Mouse (Mus musculus): Measurements from ENCODE around the gene Tmem63c.

Gene Tmem63c

DNA sequence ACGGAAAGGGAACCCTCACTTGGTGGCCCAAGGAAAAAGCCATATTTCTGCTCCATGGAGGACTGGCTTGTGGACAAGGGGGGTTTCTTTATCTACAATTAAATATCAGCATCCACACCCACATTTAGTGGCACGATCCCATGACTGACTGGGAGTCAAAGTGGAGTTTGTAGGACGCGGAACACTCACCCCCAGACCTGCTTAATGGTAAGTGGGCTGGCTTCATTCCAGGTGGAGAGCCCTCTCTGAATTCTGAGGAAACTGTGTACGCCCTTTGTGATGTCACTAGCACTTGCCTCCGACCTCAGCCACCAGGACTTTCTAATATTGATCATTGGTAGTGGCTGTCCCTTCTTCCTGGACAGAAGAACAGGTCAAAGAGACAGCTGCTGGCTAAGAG is at the start of gene Tmem63c:
Gene Tmem63c (plus strand): TSS at position 301 of the 400 bp plus-strand sequence.
- DNase-seq (ENCODE audit: low spot score), result no peak

DNA sequence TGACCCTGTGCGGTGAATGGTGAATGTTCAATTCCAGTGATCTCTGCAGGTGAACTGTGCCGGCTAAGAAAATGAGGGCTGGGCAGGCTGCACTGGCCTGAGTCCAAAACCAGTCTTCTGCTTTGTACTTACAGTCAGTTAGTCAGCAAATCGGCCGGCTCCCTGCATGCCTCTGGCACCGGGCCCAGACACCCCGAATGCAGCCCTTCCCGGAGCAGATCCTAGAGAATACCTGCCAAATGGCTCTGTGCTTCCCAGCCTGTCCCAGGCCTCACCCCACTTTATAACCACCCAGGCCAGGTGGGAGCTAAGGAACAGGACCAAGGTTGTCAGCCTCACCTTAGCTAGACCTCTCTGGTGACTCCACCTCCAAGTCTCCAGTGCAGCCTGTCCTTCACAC is 47.9 kb upstream of the Tmem63c start:
- DNase-seq (ENCODE audit: low spot score), result peak; percentile 82

DNA sequence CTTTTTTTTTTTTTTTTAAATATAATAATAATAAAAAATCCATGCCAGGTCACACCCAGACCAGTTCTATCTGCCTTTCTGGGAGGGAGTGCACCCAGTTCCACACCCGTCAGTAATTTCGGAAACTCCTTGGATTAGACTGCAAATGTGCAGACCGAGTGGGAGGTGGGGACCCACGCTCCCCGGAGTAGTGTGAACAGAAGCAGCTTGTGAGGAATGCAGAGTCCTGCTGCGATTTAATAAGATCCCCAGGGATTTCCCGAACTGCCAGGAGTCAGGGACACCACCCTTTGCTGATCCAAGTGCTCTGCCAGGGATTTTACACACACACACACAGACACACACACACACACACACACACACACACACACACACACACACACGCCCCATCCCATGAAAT is 47.4 kb upstream of the Tmem63c start:
- DNase-seq (ENCODE audit: low spot score), result no peak

DNA sequence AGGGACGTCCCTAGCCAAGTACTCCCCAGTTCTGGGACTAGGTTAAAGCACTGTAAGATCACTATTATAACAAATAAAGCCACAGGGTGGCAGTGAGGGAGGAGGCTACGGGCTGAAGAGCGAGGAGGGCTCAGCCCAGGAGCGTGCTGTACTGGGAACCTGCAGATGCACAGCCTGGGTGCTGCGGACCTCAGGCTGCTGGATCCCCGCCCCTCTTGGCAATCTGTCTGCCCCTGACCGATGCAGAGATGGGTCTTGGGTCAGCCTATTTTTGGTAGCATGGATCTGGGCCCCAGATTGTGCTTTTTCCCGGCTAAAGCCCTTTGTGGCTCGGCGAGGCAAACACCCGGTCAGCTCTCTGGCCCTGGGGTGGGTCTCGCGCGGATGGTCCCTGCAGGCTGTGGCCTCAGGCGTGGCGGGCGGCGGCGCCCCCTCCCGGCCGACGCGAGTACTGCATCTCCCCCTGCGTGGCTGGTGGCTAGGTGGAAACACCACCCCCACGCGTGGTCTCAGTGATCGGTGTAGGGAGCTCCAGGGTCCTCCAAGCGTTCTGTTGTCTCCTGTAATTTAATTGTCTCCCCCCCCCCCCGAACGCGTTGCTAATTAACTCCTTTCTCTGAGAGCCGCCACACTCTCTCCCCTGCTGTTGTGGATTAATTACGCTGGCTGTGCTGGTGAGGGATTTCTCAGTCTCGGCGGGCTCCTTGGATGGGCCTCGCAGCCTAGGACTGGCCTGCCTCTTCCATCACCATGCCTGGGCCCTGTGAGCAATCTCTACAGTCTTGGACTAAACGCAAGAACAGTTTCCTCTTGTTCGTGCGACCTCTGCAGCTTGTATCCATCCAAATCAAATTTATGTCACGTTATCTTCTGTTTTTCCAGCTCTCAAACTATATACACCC is 46.5 kb upstream of the Tmem63c start:
- peak; percentile 94 for DNase-seq (ENCODE audit: low spot score)

DNA sequence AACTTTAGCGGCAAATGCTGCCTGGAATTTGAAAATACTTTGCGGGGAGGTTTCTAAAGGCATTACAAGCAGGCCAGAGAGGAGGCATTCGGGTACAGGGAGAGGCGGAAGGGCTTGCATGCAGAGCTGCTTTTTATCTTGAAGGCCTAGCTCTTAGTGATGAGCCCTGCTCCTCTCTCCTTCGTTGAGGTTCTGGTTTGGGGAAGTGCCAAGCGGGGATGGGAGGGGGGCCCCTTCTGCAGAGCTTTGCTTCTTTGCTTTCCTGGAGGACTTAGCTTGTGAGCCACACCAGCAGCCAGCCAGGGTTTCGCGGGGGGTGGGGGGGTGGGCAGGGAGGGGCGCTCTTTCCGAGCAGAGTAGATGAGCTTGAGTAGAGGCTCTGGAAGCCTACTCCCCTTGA is 45.4 kb upstream of the Tmem63c start:
- DNase-seq (ENCODE audit: low spot score), result no peak

DNA sequence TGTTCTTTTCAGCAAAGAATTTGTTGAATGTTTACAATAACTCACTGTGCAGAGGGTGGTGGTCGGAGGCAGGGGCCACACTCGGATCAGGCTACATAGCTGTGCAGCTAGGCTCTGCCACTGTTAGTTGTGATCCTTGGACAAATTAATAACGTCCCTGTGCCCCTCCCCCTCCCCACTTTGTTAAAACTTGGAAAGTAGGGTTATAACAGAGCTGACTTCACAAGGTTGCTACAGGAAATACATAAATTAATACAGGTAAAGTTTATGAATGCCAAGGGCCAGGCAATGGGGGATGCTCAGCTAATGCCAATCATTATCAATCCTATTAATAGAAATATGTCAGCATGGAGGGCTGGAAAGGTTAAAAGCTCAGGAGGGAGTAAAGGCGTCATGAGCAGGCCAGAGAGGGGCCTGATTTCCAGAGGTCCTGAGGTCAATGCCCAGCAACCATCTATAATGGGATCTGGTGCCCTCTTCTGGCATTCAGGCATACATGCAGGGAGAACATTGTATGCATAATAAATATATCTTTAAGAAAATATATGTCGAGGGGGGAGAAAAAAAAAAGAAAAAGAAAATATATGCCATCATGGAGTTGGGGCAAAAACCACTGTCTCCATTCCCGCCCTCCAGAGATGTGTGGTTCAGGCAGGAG is 44.5 kb upstream of the Tmem63c start:
- no peak for DNase-seq (ENCODE audit: low spot score)

DNA sequence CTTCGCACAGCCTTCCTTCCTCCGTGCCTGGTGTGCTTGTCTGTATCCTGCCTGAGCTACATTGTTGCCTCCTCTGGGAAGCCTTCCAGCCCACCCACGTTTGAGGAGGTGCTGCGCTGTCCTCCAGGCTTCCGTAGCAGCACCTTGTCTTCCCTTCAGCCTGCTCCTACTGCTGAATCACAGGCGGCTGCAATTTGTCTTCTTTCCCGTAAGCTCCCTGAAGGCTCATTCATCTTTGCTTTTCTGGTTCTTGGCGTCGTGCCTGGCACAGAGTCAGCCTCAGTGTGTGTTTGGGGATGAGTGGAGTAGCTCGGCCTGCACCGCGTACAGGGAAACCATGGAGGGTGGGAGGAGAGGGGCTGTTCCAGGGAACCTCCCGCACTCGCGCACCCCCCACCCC is 43.3 kb upstream of the Tmem63c start:
- DNase-seq (ENCODE audit: low spot score), result peak; percentile 51

DNA sequence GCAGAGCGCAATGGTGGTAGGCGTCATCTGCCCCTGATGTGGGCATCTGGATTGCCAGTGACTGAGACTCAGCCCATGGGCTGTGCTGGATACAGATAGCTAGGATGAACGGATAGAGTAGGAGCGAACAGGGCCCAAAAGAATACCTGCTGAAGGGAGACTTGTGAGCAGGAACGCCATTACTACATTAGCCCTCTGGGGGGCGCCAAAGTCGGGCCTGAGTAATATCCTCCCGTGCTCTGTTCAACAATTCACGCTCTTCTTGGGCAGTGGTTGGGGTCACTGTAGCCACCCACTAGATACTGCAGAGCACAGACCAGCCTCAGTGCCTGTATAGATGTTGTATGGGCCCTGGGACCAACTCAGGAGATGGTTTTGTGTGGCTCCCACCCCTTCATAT is 40.0 kb upstream of the Tmem63c start:
- DNase-seq (ENCODE audit: low spot score), result no peak

DNA sequence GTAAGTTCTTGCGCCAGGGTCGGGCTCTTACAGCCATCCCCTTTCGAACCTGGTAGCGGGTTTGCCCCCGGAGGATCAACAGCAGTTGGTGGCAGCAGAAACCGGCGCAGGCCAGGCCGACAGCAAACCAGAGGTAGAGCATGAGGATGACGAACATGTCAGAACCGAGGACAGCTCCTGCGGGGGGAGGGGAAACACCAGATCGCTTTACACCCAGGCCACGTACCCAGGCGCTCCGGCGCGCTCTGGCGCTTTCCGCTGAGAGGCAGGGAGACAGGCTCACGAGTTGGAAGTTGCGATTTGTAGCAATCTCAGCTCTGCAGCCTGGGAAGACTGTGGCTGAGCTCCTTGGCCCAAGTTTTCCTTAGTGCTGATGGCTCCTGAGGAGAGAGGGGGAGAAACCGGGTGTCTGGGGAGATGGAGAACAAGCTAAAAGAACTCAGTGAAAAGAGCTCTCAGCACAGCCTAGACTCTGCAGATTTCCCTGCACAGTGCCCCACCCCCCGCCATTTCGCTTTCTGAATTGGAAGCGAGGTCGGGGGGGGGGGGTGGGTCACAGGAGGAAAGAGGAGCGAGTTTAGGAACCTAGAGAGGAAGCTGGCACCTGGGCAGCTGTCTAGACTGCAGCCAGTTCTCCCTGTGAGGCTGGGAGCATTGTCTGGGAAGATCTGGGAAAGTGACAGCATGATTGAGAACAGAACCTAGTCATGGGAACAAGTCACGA is 37.5 kb upstream of the Tmem63c start:
- peak; percentile 82 for DNase-seq (ENCODE audit: low spot score)

DNA sequence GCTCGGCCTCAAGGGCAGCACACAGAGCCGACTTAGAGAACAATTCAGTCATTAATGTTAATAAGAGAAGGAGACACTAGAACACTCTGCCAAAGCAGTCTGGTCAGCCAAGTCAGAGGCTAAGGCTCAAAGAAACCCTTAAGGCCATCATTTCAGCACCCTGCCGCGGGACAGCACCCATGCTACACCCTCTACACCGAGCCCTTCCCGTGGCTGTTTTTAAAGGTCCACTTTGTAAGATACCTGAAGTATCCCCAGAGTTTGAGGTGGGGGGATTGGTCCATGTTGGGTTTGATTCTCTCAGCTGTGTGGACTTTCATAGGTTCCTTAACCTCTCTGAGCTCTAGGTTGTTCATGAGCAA is 37.0 kb upstream of the Tmem63c start:
- peak; percentile 84 for DNase-seq (ENCODE audit: low spot score)

DNA sequence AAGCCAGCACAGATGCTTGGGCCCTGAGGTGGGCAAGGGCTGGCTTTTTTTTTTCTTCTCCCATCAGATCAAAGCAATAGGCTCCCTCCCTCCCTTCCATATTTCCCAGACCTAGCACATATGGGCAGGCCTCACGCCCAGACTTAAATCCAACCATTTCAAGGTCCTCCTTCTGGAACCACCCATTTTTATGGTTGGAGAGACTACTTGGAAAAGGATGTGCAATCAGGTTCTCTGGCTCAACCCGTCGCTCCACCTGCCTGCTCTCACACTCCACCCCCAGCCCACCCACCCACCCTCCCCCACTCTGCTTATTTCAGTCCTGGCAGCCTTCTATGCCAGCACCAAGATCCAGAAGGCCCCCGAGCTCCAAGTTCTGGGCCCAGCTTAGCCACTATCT is 34.6 kb upstream of the Tmem63c start:
- no peak for DNase-seq (ENCODE audit: low spot score)

DNA sequence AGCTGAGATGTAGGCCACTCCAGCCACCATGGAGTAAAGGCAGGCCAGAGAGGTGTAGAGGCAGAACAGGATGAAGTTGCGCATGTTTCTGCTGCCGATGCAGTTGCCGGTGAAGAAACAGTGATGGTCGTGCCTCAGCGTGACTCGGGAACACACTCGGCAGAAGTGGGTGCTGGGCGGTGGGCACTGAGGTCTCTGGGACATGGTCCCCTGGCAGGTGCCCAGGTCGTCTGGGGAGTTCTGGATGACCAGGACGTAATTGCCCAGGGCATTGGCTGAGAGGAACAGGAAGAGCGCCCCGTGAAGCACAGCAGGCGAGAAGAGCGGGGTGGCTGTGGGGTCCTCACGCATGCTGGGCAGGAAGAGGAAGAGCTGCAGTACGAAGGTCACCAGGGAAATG is 32.9 kb upstream of the Tmem63c start:
- no peak for DNase-seq (ENCODE audit: low spot score)

DNA sequence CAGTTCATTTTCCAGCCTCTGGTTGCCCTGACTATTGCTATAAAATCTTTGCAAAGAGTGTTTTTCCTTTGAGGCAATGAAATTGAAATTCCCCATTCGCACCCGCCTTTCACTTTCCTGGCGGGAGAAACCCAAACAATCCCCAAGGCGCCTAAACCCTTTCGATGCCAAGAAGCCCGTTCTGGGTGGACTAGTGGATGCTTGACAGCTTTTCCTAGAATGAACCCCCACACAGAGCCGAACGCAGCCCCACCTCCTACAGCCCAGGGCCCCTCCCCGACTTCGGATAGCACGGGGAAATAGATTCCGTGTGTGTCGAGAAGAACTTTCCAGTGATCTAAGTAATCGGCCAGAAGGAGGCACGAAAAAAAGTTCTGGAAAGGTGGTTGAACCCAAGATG is 31.8 kb upstream of the Tmem63c start:
- DNase-seq (ENCODE audit: low spot score), result no peak

DNA sequence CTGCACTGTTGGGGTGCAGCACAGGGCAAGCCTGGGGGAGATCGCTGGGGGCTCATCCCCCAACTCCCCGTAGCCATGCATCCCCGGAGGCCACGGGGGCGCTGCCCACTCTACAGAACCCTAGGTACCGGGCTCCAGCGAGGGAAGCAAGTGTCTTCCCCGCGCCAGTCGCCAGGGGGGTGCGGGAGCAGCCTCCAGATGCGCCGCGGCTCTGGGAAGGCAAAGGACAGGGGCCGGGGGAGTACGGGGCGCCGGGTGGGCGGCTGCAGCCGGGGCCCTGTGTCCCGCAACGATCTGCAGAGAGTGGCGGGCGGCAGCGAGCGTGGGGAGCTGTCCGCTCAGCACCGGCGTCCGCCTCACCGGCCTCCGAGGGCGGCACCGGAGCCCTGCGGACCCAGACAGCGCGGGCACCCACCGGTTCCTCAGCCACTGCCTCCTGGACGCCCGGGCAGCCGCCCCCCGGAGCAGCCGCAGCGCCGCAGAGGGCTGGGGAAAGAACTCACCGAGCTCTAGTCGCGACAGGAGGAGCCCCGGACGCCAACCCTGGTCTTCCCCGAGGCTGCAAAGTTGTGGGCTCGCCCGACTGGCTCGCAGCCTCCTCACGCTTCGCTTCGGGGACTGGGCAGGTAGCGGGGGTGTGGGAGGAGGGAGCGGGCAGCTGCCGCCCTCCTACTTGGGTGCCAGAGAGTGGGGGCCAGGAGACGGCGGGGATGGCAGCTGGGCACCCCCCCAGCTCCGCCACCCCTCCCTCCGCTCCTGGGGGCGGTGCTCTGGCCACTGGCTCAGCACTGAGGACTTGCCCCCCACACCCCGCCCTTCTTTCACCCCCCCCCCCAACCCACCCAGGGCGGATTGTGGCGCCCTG is 31.0 kb upstream of the Tmem63c start, which contains the start of gene Zdhhc22:
Gene Zdhhc22 (minus strand): TSS at position 541 of the 865 bp plus-strand sequence.
- peak; percentile 67 for DNase-seq (ENCODE audit: low spot score)

DNA sequence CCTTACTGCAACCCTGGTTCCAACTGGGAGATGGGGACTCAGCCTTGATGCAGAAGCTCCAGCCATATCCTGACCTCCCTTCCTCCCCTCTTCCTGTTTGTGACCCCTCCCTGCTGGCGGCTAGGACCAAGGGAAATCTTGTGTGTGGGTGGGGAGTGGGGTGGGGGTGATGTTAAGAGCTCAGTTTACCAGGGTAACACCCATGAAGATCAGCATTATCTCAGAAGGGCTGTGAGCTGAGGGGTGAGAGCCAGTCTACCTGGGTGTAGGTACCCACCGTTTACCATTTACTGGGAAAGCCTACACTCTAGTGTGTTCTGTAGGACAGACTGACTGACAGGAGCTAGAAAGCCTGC is 30.4 kb upstream of the Tmem63c start:
- no peak for DNase-seq (ENCODE audit: low spot score)

DNA sequence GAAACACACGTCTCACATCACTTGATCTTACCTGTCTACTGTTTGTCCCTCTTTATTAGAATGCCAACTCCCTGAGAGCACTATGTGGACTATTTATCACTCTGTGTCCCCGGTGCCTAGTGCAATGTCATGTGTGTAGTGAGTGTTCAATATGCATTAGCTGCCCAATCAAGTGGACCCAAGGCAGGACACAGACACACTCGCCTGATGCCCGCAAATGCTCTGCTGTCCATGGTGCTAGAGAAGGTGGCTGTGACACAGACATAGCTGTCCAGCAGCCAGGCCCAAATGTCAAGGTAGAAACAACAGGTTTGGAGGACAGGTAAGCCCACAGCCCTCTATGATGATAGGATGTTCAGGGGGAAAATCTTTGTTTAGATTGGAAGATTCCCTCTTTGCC is 27.0 kb upstream of the Tmem63c start:
- DNase-seq (ENCODE audit: low spot score), result peak; percentile 58

DNA sequence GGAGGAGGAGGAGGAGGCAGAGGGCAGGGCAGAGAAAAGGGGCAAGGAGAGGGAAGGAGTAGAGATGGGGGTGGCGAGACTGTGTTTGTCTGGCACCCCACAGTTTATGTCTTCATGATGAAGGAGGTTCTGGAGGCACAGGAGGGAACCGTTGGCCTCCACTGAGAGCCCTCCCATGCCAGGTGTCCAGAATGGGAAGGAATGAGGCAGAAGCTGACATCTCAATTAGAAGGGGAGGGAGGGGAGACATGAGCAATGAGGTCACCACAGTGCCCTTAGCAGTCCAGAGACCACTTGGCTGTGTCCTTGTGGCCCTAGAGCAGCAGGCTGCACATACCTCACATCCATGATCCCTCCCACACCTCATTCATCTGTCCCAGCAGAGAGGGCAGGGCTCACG is 26.4 kb upstream of the Tmem63c start:
- no peak for DNase-seq (ENCODE audit: low spot score)

DNA sequence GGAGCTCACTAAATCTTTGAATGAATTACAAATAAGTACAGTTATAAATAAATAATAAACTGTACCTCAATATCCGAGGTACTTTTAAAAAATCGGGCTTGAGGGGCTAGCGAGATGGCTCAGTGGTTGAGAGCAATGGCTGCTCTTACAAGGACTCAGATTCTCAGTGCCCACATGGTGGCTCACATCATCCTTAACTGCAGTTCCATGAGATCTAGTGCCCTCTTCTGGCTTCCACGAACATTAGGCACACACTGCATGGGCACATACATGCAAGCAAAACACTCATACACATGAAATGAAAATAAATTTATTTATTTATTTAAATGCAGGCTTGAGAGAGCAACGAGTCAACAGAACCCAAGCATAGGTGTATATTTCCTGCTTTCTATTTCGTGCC is 25.2 kb upstream of the Tmem63c start:
- no peak for DNase-seq (ENCODE audit: low spot score)

DNA sequence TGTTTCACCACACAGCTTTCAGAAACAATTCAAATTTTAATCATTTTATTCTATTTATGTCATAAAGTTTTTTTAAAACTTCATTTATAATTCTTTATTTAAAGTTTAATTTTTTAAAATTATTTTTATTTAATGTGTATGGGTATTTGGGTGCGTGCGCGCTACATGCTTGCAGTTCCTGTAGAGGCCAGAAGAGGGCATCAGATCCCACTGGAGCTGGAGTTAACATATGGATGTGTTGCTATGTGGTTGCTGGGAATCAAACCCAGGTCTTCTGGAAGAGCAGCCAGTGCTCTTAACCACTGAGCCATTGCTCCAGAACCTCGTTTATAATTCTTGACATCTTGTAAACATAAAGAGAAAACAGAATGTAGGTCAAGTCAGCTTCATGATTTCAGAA is 22.4 kb upstream of the Tmem63c start:
- no peak for DNase-seq (ENCODE audit: low spot score)

DNA sequence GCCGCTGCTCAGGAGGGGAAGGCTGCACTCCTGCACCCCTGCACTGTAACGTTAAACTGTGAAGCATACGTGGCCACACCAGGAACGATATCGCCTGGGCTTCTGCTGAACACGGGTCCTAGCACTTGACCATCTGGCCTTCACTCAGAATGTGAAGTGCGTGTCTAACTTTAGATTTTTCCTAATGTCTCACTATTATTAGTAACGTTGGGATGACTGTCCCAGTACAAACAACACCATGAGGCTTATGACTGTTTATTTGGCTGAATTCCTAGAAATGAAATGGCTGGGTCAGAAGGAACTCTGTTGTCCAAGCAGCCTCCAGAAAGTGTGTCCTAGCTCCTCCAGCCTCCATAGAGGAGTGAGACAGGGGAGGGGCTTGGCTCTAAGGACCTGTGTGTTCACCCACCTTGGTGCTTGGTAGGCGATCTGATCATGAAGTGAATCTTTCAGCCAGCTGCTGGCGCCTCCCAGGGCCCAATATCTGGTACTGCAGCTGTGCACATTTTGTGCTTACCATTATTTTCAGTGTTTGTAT is 21.8 kb upstream of the Tmem63c start:
- no peak for DNase-seq (ENCODE audit: low spot score)

DNA sequence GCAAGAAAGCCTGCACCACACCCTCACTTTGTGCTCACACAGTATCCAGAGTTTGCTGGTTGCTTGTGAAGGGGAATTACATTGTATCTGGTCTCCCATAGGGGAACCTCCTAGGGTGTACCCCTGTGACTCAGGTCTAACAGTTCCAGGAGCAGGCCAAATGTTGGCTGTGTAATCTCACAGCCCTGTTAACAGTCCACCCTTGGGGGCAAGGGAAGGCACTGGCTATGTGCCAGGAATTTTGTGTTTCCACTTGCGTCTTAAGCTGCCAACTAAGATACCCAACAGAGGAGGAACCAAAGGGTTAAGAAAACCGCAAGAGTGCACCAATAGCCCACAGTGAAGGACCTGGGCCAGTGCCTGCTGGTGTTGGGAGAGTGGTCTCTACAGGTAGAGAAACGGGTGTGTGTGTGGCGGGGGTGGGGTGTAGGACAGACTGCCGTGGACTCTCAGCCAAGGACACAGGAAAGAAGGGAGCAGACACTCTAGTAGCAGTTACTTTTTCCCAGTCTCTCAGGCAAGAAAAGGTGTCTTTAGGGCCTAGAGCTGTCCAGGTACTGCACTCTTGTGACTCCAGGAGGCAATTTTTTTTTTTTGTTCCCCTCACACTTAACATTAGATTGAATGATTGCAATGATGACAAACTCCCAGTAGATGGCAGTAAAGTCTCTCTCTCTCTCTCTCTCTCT is 20.8 kb upstream of the Tmem63c start:
- no peak for DNase-seq (ENCODE audit: low spot score)
